Mouse (Mus musculus): Measurements from ENCODE around the gene Shd.

DNA sequence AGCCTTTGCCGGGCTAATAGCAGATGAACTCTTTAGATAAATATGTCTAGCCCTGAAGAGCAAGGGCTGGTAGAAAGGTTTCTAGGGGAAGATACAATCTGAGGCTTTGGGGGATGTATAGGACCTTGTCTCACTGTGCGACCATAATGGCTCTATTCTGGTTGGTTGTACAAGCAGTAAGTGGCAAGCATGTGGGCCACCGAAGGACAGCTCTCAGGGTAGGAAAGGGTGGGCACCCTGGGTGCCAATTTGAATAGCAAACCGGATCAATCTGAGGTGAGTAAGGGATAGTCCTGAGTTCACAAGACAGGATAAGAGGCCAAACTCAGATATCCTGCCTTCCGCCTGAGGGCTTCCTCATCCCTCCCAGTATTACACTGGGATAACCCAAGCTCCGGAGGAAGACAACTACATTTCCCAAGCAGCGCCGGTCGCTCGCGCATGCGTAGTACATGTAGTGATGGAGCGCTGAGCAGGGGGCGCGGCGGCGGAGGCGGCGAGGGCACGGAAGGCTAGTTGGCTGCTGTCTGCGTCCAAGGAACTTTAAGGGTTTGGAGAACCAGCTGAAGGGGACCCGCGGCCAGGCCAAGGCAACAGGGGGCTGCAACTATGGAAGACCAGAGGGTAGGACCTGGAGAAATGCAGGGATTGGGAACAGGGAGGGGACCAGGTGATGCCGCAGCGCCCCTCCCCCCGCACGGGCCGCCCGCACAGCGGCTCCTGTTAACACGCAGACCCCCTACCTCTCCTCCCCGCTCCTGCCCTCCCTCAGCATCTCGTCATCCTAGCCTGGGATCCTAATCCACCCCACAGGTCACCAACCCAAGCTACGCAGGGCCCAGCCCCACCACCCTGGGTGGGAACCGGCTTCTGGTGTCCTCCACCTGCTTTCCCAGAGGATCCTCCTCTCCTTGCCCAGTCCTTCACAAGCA lies 16.0 kb downstream of the Shd start, which contains the start of gene Fsd1:
- TF ChIP-seq CTCF (IDR thresholded peaks at IDR 0.05; ENCODE audit: extremely low read depth, insufficient read depth, insufficient read length, insufficient replicate concordance) (no peak), POLR2A (IDR thresholded peaks at IDR 0.05; ENCODE audit: low read depth, low read length) (no peak)

All from spleen, adult 2 months (tissue).